Mouse (Mus musculus): ENCODE measurements around the gene Igdcc3. TPM values are rescaled to one million over a fixed set of nuclear protein-coding genes. Genes with fewer than 3 reads are reported as not detected.
A peak's percentile ranks its signal among the peaks of the same experiment; 100 is the strongest.

The Igdcc3 gene
- total and polyA plus RNA-seq, 3 experiments = 0.21 to 0.26 TPM; not detected in 1

DNA sequence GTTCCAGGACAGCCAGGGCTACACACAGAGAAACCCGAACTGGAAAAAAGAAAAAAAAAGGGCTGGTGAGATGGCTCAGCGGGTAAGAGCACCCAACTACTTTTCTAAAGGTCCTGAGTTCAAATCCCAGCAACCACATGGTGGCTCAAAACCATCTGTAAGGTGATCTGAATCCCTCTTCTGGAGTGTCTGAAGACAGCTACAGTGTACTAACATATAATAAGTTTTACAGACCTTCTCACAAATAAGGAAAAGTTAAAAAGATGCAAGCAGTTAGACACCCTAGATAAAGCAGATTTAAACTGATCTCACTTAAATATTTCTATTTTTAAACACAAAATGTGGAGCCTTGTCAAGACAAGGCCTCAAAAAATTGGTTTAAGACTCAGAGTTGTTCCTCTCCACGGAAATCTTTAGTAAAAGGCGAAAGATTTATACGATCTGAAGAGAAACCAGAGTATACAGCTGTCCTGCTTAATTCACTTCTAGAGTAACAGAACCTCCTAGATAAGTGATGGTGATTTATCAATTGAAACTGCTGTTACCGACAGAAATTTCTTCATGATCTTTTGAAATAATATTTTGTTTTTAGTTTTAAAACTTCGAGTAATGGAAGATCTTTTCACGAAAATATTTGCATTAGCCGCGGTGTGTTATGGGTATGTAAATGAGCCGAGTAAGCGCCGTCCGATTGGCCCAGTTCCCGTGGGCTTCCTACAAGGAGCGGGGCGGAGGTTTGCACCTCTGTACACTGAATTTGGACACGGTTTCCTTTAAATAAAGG is 60.6 kb downstream of the Igdcc3 start (continued):
- TF ChIP-seq TBP (conservative IDR thresholded peaks at IDR 0.05; ENCODE audit: low read depth, low read length) (peak; percentile 99), PAX5 (IDR thresholded peaks at IDR 0.05; ENCODE audit: low read length) (no peak), MAFK (IDR thresholded peaks at IDR 0.05; ENCODE audit: insufficient replicate concordance, low read length) (peak; percentile 59; the same call in 1 of the 2 replicates), HCFC1 (IDR thresholded peaks at IDR 0.05; ENCODE audit: low read depth, low read length) (peak; percentile 75), CTCF (conservative IDR thresholded peaks at IDR 0.05 in 1 of 2, IDR thresholded peaks at IDR 0.05 in 1 of 2; ENCODE audit: low read depth in 2 of 2, low read length in 2 of 2) (no peak), ZNF384 (IDR thresholded peaks at IDR 0.05; ENCODE audit: low read depth, low read length) (peak; percentile 83), CHD1 (IDR thresholded peaks at IDR 0.05; ENCODE audit: low read depth, low read length) (no peak)

DNA sequence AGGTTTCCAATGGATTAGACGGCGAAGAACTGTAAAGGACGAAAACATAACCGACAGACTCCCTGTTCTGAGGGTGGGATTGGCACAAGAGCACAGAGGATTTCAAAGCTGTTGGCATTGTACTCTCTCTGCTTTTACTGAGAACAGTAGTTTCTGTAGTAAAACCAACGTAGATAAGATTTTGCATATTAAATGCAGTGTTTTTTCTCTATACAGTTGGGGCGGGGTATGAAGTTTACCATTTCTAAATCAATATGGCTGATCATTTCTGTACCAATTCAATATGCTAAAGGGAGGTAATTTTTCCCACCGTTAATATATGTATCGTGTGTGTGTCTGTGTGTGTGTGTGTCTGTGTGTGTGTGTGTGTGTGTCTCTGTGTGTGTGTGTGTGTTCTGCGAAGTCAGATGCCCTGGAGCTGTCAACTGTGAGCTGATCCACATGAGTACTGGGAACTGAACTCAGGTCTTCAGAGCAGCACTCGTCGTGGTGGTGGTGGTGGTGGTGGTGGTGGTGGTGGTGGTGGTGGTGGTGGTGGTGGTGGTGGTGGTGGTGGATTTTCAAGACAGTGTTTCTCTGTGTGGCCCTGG is 61.3 kb downstream of the Igdcc3 start:
- Histone ChIP-seq H3K36me3 (replicated peaks in 1 of 2; ENCODE audit: control insufficient read depth in 1 of 2, insufficient read depth in 1 of 2, low read length in 1 of 2) (no peaks in the 10 kb centered on the region), H3K27me3 (replicated peaks) (peaks cover 2% of the 10 kb centered on the region), H3K9me3 (replicated peaks; ENCODE audit: low read length) (no peaks in the 10 kb centered on the region), H3K4me1 (ENCODE audit: control insufficient read depth in 1 of 2, insufficient read depth in 2 of 2) (peaks cover 7 to 19% of the 10 kb centered on the region in 2 experiments), H3K4me2 (ENCODE audit: insufficient read depth, low read depth, poor library complexity, severe bottlenecking) (peak overlapping the region; percentile 81), H3K27ac (ENCODE audit: insufficient read depth, low read depth) (no peak overlapping the region), H3K79me2 (replicated peaks; ENCODE audit: control insufficient read depth, extremely low read depth, insufficient read depth, poor library complexity, severe bottlenecking) (no peaks in the 10 kb centered on the region), H3K9ac (ENCODE audit: insufficient read depth, low read depth) (peak overlapping the region; percentile 73), H3K4me3 (replicated peaks in 1 of 3; ENCODE audit: low read depth in 2 of 3, low read length in 2 of 3, poor library complexity in 1 of 3) (peak overlapping the region; percentile 35 to 49 (median 45))
- DNase-seq (ENCODE audit: extremely low read depth) = no peak
- dilution Hi-C loops (cut with MboI; ENCODE audit: extremely low pct_ligation_motif_present, extremely low pct_unique_long_range_greater_than_20kb, low sequenced_read_pairs) (no loop called here), in situ Hi-C loops (cut with MboI; ENCODE audit: low pct_ligation_motif_present, low pct_unique_long_range_greater_than_20kb, low sequenced_read_pairs) (no loop called here)
- no peak for TF ChIP-seq ELF1 (IDR thresholded peaks at IDR 0.05; ENCODE audit: low read depth, low read length)
- no peak for TF ChIP-seq SIN3A (IDR thresholded peaks at IDR 0.05; ENCODE audit: low read length)
- no peak for TF ChIP-seq ZC3H11A (IDR thresholded peaks at IDR 0.05; ENCODE audit: low read depth, low read length)
- TF ChIP-seq TBP (conservative IDR thresholded peaks at IDR 0.05; ENCODE audit: low read depth, low read length) = no peak
- no peak for TF ChIP-seq NRF1 (IDR thresholded peaks at IDR 0.05; ENCODE audit: low read depth, low read length)
- no peak for TF ChIP-seq ZMIZ1 (IDR thresholded peaks at IDR 0.05; ENCODE audit: low read depth, low read length)
- no peak for TF ChIP-seq JUND (conservative IDR thresholded peaks at IDR 0.05; ENCODE audit: low read depth, low read length)
- no peak for TF ChIP-seq EP300 (IDR thresholded peaks at IDR 0.05; ENCODE audit: low read length)
- no peak for TF ChIP-seq MAFK (IDR thresholded peaks at IDR 0.05; ENCODE audit: insufficient replicate concordance, low read length)
- TF ChIP-seq GABPA (IDR thresholded peaks at IDR 0.05; ENCODE audit: insufficient replicate concordance, low read depth, low read length) = no peak
- TF ChIP-seq IRF4 (IDR thresholded peaks at IDR 0.05; ENCODE audit: low read depth, low read length) = no peak
- no peak; the same call in 1 of the 2 replicates for TF ChIP-seq MEF2A (IDR thresholded peaks at IDR 0.05; ENCODE audit: borderline replicate concordance, low read depth, low read length)

Data from CH12.LX (cell line).